Mouse (Mus musculus) ovary, adult 2 months (tissue): ENCODE results near the gene Reep6. TPM values are rescaled to one million over a fixed set of nuclear protein-coding genes. Genes with fewer than 3 reads are reported as not detected.

Experiments used
- polyA plus RNA-seq: library from polyadenylated mRNA; depleted of rRNA; stranded (reverse); fragments of >200 nt; gene quantifications from 2 replicates; pipeline ENCODE4 v1.2.3, GENCODE M21; 2012; rRNA removed

Reep6 gene
- 8.6 and 13.7 TPM in 2 replicates for polyA plus RNA-seq

GRCm38 (mm10) chr10:80329273-80330081 is at the start of gene Reep6, which contains the start of gene Pcsk4:
Reep6 (plus strand) TSS chr10:80329953.
Pcsk4 (minus strand) TSS chr10:80329498.

GRCm38 (mm10) chr10:80292251-80293146 is 37.3 kb upstream of the Reep6 start, which contains the start of gene Rps15:
Rps15 (plus strand) TSS chr10:80292453.

GRCm38 (mm10) chr10:80295618-80296425 is 33.9 kb upstream of the Reep6 start, which contains the start of gene Apc2:
Apc2 (plus strand) TSS chr10:80295977.

GRCm38 (mm10) chr10:80320340-80320760 is 9.4 kb upstream of the Reep6 start, which contains the start of gene 2310011J03Rik:
2310011J03Rik (minus strand) TSS chr10:80320537.

GRCm38 (mm10) chr10:80348244-80348781 is 18.6 kb downstream of the Reep6 start, which contains the start of gene Adamtsl5:
Adamtsl5 (minus strand) TSS chr10:80348412.

GRCm38 (mm10) chr10:80356001-80356682 is 26.4 kb downstream of the Reep6 start, which contains the start of gene Plk5:
Plk5 (plus strand) TSS chr10:80356459.

Other genes with a start within 250 kb of the Reep6 start
- 85.9 and 89.3 TPM in 2 replicates for gene Sbno2, start 224.4 kb upstream of the Reep6 start, polyA plus RNA-seq
- 186 and 203 TPM in 2 replicates for gene Stk11, start 214.2 kb upstream of the Reep6 start, polyA plus RNA-seq
- gene Atp5d, start 191.3 kb upstream of the Reep6 start, polyA plus RNA-seq, result 1,675 and 3,137 TPM in 2 replicates
- gene Cbarp, start 189.1 kb upstream of the Reep6 start, polyA plus RNA-seq, result 58.9 and 61.5 TPM in 2 replicates
- 221 and 248 TPM in 2 replicates for gene Midn, start 181.7 kb upstream of the Reep6 start, polyA plus RNA-seq
- gene Cirbp, start 164.0 kb upstream of the Reep6 start, polyA plus RNA-seq, result 166 and 186 TPM in 2 replicates
- gene 1600002K03Rik, start 157.0 kb upstream of the Reep6 start, polyA plus RNA-seq, result 11.6 and 15.0 TPM in 2 replicates
- gene Efna2, start 150.5 kb upstream of the Reep6 start, polyA plus RNA-seq, result 24.1 and 27.6 TPM in 2 replicates
- 50.0 and 52.1 TPM in 2 replicates for gene Mum1, start 103.5 kb upstream of the Reep6 start, polyA plus RNA-seq
- gene Ndufs7, start 80.8 kb upstream of the Reep6 start, polyA plus RNA-seq, result 763 TPM in 2 replicates
- 151 and 218 TPM in 2 replicates for gene Gamt, start 68.9 kb upstream of the Reep6 start, polyA plus RNA-seq
- 82.9 and 83.0 TPM in 2 replicates for gene Dazap1, start 68.5 kb upstream of the Reep6 start, polyA plus RNA-seq
- gene Rps15, start 37.5 kb upstream of the Reep6 start, polyA plus RNA-seq, result 1,795 and 1,851 TPM in 2 replicates
- 3.4 and 4.0 TPM in 2 replicates for gene Apc2, start 34.0 kb upstream of the Reep6 start, polyA plus RNA-seq
- gene 2310011J03Rik, start 9.4 kb upstream of the Reep6 start, polyA plus RNA-seq, result 71.0 and 75.2 TPM in 2 replicates
- 17.4 and 20.3 TPM in 2 replicates for gene Pcsk4, start 455 bp upstream of the Reep6 start, polyA plus RNA-seq
- gene Adamtsl5, start 18.5 kb downstream of the Reep6 start, polyA plus RNA-seq, result 18.5 and 21.2 TPM in 2 replicates
- 8.2 and 10.0 TPM in 2 replicates for gene Plk5, start 26.5 kb downstream of the Reep6 start, polyA plus RNA-seq
- 95.3 and 114 TPM in 2 replicates for gene Mex3d, start 57.7 kb downstream of the Reep6 start, polyA plus RNA-seq
- 266 and 282 TPM in 2 replicates for gene Mbd3, start 69.6 kb downstream of the Reep6 start, polyA plus RNA-seq
- gene Uqcr11, start 76.9 kb downstream of the Reep6 start, polyA plus RNA-seq, result 1,515 and 1,936 TPM in 2 replicates
- gene Tcf3, start 103.7 kb downstream of the Reep6 start, polyA plus RNA-seq, result 199 and 209 TPM in 2 replicates
- gene Onecut3, start 164.9 kb downstream of the Reep6 start, polyA plus RNA-seq, result 0.02 and 0.06 TPM in 2 replicates
- 0.19 and 0.22 TPM in 2 replicates for gene Atp8b3, start 209.2 kb downstream of the Reep6 start, polyA plus RNA-seq
- gene Rexo1, start 231.6 kb downstream of the Reep6 start, polyA plus RNA-seq, result 98.1 and 124 TPM in 2 replicates
- gene Klf16, start 247.4 kb downstream of the Reep6 start, polyA plus RNA-seq, result 57.0 and 74.9 TPM in 2 replicates